9 mouse cellular contexts compared by ENCODE assay signal in the genomic region with DNA sequence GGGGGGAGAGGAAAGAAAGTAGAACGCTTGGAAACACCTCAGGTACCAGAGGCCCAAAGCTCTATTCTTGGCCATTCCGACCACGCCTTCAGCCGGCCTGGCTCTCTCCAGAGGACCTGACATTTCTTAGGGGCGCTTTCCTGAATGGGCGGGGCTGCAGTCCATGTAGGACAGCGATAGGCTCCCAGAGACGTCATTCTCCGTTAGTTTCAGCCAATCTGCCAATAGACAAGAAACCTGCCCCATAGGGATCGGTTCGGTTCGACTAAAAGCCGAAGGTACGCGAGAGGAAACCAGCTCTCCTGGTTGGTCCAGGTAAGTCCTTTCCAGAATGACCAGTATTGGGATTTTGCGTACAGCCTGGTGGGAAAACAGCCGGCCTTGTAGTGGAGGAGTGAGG. TPM values are rescaled to one million over a fixed set of nuclear protein-coding genes. Genes with fewer than 3 reads are reported as not detected.
DNase-seq lines count a peak whose midpoint lies in the region; ATAC-seq and TF ChIP-seq lines count a peak whose summit lies in the region.
"Had no signal": no experiment of that assay in that cellular context is flagged by ENCODE, and none has a peak within 500 bp of the region (broad histone marks: within the 10 kb centered on the region; RNA-seq: fewer than 3 reads in every experiment).

No protein-coding gene starts in this region.

- H3K27me3 ChIP-seq in embryonic facial prominence, embryonic 15.5 days = no peaks in the 10 kb centered on the region
- peaks cover 3% of the 10 kb centered on the region; the same call in 1 of the 2 replicates for H3K27me3 ChIP-seq in heart, embryonic 11.5 days (ENCODE audit: control insufficient read depth, insufficient read depth, low read length)
- no peaks in the 10 kb centered on the region for H3K27me3 ChIP-seq in kidney, embryonic 16.5 days (ENCODE audit: insufficient read depth, low read length)
- H3K27me3 ChIP-seq in limb, embryonic 14.5 days (ENCODE audit: control insufficient read depth, insufficient read depth, low read length) = no peaks in the 10 kb centered on the region
- no peaks in the 10 kb centered on the region for H3K27me3 ChIP-seq in midbrain, postnatal 0 days (ENCODE audit: insufficient read depth, low read length)

- ATAC-seq in embryonic facial prominence, embryonic 15.5 days (ENCODE audit: insufficient number of reproducible peaks, low FRiP score, low TSS enrichment, low read depth) = 0 out of 2 replicates have a peak, but pooled peaks have one; percentile 30
- 0 out of 2 replicates have a peak, but pooled peaks have one; percentile 23 for ATAC-seq in heart, embryonic 11.5 days (replicated peaks; ENCODE audit: insufficient number of reproducible peaks, low FRiP score, low TSS enrichment)
- ATAC-seq in kidney, embryonic 16.5 days (ENCODE audit: low FRiP score, low TSS enrichment) = peak; percentile 58
- ATAC-seq in limb, embryonic 14.5 days (ENCODE audit: low FRiP score, low read depth) = peak; percentile 31; the same call in 1 of the 2 replicates
- peak; percentile 83 for ATAC-seq in midbrain, postnatal 0 days (ENCODE audit: low FRiP score)

- peak overlapping the region; percentile 47 for H3K4me2 ChIP-seq in embryonic facial prominence, embryonic 15.5 days (replicated peaks)
- H3K4me2 ChIP-seq in heart, embryonic 11.5 days = peak overlapping the region; percentile 57
- H3K4me2 ChIP-seq in kidney, embryonic 16.5 days (replicated peaks; ENCODE audit: low read depth, low read length) = peak overlapping the region; percentile 55
- H3K4me2 ChIP-seq in limb, embryonic 14.5 days (replicated peaks; ENCODE audit: low read depth, low read length, severe bottlenecking) = peak overlapping the region; percentile 44
- peak overlapping the region; percentile 48 for H3K4me2 ChIP-seq in midbrain, postnatal 0 days (ENCODE audit: low read depth, low read length, poor library complexity, severe bottlenecking)

- DNase-seq in 3134 (ENCODE audit: extremely low read depth, insufficient read length, low spot score) = peak; percentile 81
- peak; percentile 88 for DNase-seq in brain, embryonic 14.5 days (ENCODE audit: low read depth)
- peak; percentile 64 for DNase-seq in limb, embryonic 14.5 days (ENCODE audit: low spot score)
- peak; percentile 93 for DNase-seq in midbrain, postnatal 0 days (ENCODE audit: low spot score)
- DNase-seq in testis, postnatal 14 days (ENCODE audit: low spot score) = peak; percentile 79

- no peaks in the 10 kb centered on the region for H3K36me3 ChIP-seq in embryonic facial prominence, embryonic 15.5 days
- no peaks in the 10 kb centered on the region for H3K36me3 ChIP-seq in heart, embryonic 11.5 days (ENCODE audit: control insufficient read depth, insufficient read depth, low read length)
- no peaks in the 10 kb centered on the region for H3K36me3 ChIP-seq in kidney, embryonic 16.5 days (ENCODE audit: insufficient read depth, low read length)
- no peaks in the 10 kb centered on the region for H3K36me3 ChIP-seq in limb, embryonic 14.5 days (ENCODE audit: control insufficient read depth, insufficient read depth, low read length)
- 0 out of 2 replicates have a peak, but pooled peaks cover 3% of the 10 kb centered on the region for H3K36me3 ChIP-seq in midbrain, postnatal 0 days (ENCODE audit: insufficient read depth, low read length)

- no peak for TF ChIP-seq CTCF in brain, embryonic 14.5 days (IDR thresholded peaks at IDR 0.05; ENCODE audit: borderline replicate concordance, extremely low read depth, insufficient read depth, insufficient read length)
- no peak for TF ChIP-seq CTCF in midbrain, postnatal 0 days (IDR thresholded peaks at IDR 0.05)

- peak overlapping the region; percentile 34 for H3K4me3 ChIP-seq in embryonic facial prominence, embryonic 15.5 days (replicated peaks)
- H3K4me3 ChIP-seq in heart, embryonic 11.5 days (ENCODE audit: low read depth, low read length) = peak overlapping the region; percentile 35
- peak overlapping the region; percentile 43 for H3K4me3 ChIP-seq in kidney, embryonic 16.5 days (ENCODE audit: low read length)
- peak overlapping the region; percentile 27 for H3K4me3 ChIP-seq in limb, embryonic 14.5 days (replicated peaks; ENCODE audit: low read length)
- H3K4me3 ChIP-seq in midbrain, postnatal 0 days (ENCODE audit: low read depth, low read length) = peak overlapping the region; percentile 34

- H3K27ac ChIP-seq in embryonic facial prominence, embryonic 15.5 days (replicated peaks) = no peak overlapping the region
- H3K27ac ChIP-seq in heart, embryonic 11.5 days (ENCODE audit: low read depth, low read length) = no peak overlapping the region
- no peak overlapping the region for H3K27ac ChIP-seq in kidney, embryonic 16.5 days (ENCODE audit: low read length)
- H3K27ac ChIP-seq in limb, embryonic 14.5 days (replicated peaks; ENCODE audit: low read depth, low read length) = no peak overlapping the region
- H3K27ac ChIP-seq in midbrain, postnatal 0 days (ENCODE audit: low read depth, low read length) = peak overlapping the region; percentile 32

- no peak overlapping the region for H3K9ac ChIP-seq in embryonic facial prominence, embryonic 15.5 days
- H3K9ac ChIP-seq in heart, embryonic 11.5 days (ENCODE audit: low read depth, low read length) = peak overlapping the region; percentile 2; the same call in 1 of the 2 replicates
- peak overlapping the region; percentile 46; the same call in 1 of the 2 replicates for H3K9ac ChIP-seq in kidney, embryonic 16.5 days (replicated peaks; ENCODE audit: low read length)
- H3K9ac ChIP-seq in limb, embryonic 14.5 days (ENCODE audit: low read depth, low read length, severe bottlenecking) = no peak overlapping the region
- H3K9ac ChIP-seq in midbrain, postnatal 0 days (replicated peaks; ENCODE audit: low read length, poor library complexity, severe bottlenecking) = peak overlapping the region; percentile 48

- no peak for TF ChIP-seq POLR2A in brain, embryonic 14.5 days (IDR thresholded peaks at IDR 0.05; ENCODE audit: borderline replicate concordance, extremely low read depth, insufficient read depth, insufficient read length, poor library complexity, severe bottlenecking)
- TF ChIP-seq POLR2A in limb, embryonic 14.5 days (IDR thresholded peaks at IDR 0.05; ENCODE audit: borderline replicate concordance, extremely low read depth, insufficient read depth, insufficient read length) = no peak

- H3K9me3 ChIP-seq in embryonic facial prominence, embryonic 15.5 days (replicated peaks) = no peaks in the 10 kb centered on the region
- no peaks in the 10 kb centered on the region for H3K9me3 ChIP-seq in heart, embryonic 11.5 days (replicated peaks; ENCODE audit: control insufficient read depth, low read length)
- no peaks in the 10 kb centered on the region for H3K9me3 ChIP-seq in kidney, embryonic 16.5 days (ENCODE audit: low read length)
- H3K9me3 ChIP-seq in limb, embryonic 14.5 days (ENCODE audit: control insufficient read depth, low read length) = no peaks in the 10 kb centered on the region
- H3K9me3 ChIP-seq in midbrain, postnatal 0 days (ENCODE audit: low read length) = no peaks in the 10 kb centered on the region
- H3K9me3 ChIP-seq: G1E had no signal

- WGBS in embryonic facial prominence, embryonic 15.5 days = 5% methylated on average over 17 of the region's 17 CpGs
- 4% methylated on average over 17 of the region's 17 CpGs for WGBS in heart, embryonic 11.5 days (ENCODE audit: insufficient replicate concordance)
- 5% methylated on average over 17 of the region's 17 CpGs for WGBS in kidney, embryonic 16.5 days
- 3% methylated on average over 17 of the region's 17 CpGs for WGBS in limb, embryonic 14.5 days
- 4% methylated on average over 17 of the region's 17 CpGs for WGBS in midbrain, postnatal 0 days

- peaks cover 24% of the 10 kb centered on the region for H3K4me1 ChIP-seq in embryonic facial prominence, embryonic 15.5 days
- H3K4me1 ChIP-seq in heart, embryonic 11.5 days (ENCODE audit: control insufficient read depth, insufficient read depth, low read length) = peaks cover 12% of the 10 kb centered on the region
- peaks cover 16% of the 10 kb centered on the region for H3K4me1 ChIP-seq in kidney, embryonic 16.5 days (ENCODE audit: insufficient read depth, low read length)
- peaks cover 19% of the 10 kb centered on the region for H3K4me1 ChIP-seq in limb, embryonic 14.5 days (ENCODE audit: control insufficient read depth, insufficient read depth, low read length)
- H3K4me1 ChIP-seq in midbrain, postnatal 0 days (ENCODE audit: insufficient read depth, low read length) = no peaks in the 10 kb centered on the region

RNA-seq across cellular contexts. Expression of a gene that starts 7.0 kb away (rescaled TPM):
- 1.2 TPM in 1 of 2 replicates, not detected in the other for polyA plus RNA-seq in brain, embryonic 14.5 days (2012; rRNA removed)
- 382 and 413 TPM in 2 replicates for polyA plus RNA-seq in embryonic facial prominence, embryonic 15.5 days (2015; fragmentation: Nextera tagmentation; extraction: Ambion mirVana)
- polyA plus RNA-seq in heart, embryonic 11.5 days (2014; fragmentation: Nextera tagmentation; extraction: Ambion mirVana) = not detected in 2 replicates
- polyA plus RNA-seq in kidney, embryonic 16.5 days (2015; fragmentation: Nextera tagmentation; extraction: Ambion mirVana) = 1.4 TPM in 1 of 2 replicates, not detected in the other
- polyA plus RNA-seq in limb, embryonic 14.5 days (2012; rRNA removed) = 3.3 and 4.5 TPM in 2 replicates
- 16.7 and 31.8 TPM in 2 replicates for polyA plus RNA-seq in limb, embryonic 14.5 days (2014; fragmentation: Nextera tagmentation; extraction: Ambion mirVana)
- not detected in 2 replicates for total RNA-seq in midbrain, postnatal 0 days (2014; rRNA removed)
- not detected in 2 replicates for polyA plus RNA-seq in midbrain, postnatal 0 days (2015; fragmentation: Nextera tagmentation; extraction: Ambion mirVana)
- total RNA-seq: G1E had no signal
- polyA plus RNA-seq: G1E had no signal

RNA-seq across cellular contexts. Expression of a gene that starts 22.0 kb away (rescaled TPM):
- 12.0 and 13.0 TPM in 2 replicates for polyA plus RNA-seq in brain, embryonic 14.5 days (2012; rRNA removed)
- 8.3 and 10.2 TPM in 2 replicates for polyA plus RNA-seq in embryonic facial prominence, embryonic 15.5 days (2015; fragmentation: Nextera tagmentation; extraction: Ambion mirVana)
- 1.6 and 2.1 TPM in 2 replicates for polyA plus RNA-seq in heart, embryonic 11.5 days (2014; fragmentation: Nextera tagmentation; extraction: Ambion mirVana)
- polyA plus RNA-seq in kidney, embryonic 16.5 days (2015; fragmentation: Nextera tagmentation; extraction: Ambion mirVana) = 11.2 and 11.9 TPM in 2 replicates
- polyA plus RNA-seq in limb, embryonic 14.5 days (2012; rRNA removed) = 10.4 and 17.0 TPM in 2 replicates
- 3.5 and 4.1 TPM in 2 replicates for polyA plus RNA-seq in limb, embryonic 14.5 days (2014; fragmentation: Nextera tagmentation; extraction: Ambion mirVana)
- total RNA-seq in midbrain, postnatal 0 days (2014; rRNA removed) = 10.6 and 11.6 TPM in 2 replicates
- polyA plus RNA-seq in midbrain, postnatal 0 days (2015; fragmentation: Nextera tagmentation; extraction: Ambion mirVana) = 6.9 and 7.6 TPM in 2 replicates

RNA-seq across cellular contexts. Expression of a gene that starts 36.1 kb away (rescaled TPM):
- polyA plus RNA-seq in brain, embryonic 14.5 days (2012; rRNA removed) = not detected in 2 replicates
- polyA plus RNA-seq in embryonic facial prominence, embryonic 15.5 days (2015; fragmentation: Nextera tagmentation; extraction: Ambion mirVana) = 1.9 and 4.3 TPM in 2 replicates
- polyA plus RNA-seq in heart, embryonic 11.5 days (2014; fragmentation: Nextera tagmentation; extraction: Ambion mirVana) = not detected in 2 replicates
- 0.65 and 1.0 TPM in 2 replicates for polyA plus RNA-seq in kidney, embryonic 16.5 days (2015; fragmentation: Nextera tagmentation; extraction: Ambion mirVana)
- not detected in 2 replicates for polyA plus RNA-seq in limb, embryonic 14.5 days (2012; rRNA removed)
- 0.28 TPM in 1 of 2 replicates, not detected in the other for polyA plus RNA-seq in limb, embryonic 14.5 days (2014; fragmentation: Nextera tagmentation; extraction: Ambion mirVana)
- not detected in 2 replicates for total RNA-seq in midbrain, postnatal 0 days (2014; rRNA removed)
- 0.38 and 0.57 TPM in 2 replicates for polyA plus RNA-seq in midbrain, postnatal 0 days (2015; fragmentation: Nextera tagmentation; extraction: Ambion mirVana)
- total RNA-seq: G1E had no signal
- polyA plus RNA-seq: G1E had no signal

RNA-seq across cellular contexts. Expression of a gene that starts 59.6 kb away (rescaled TPM):
- polyA plus RNA-seq in brain, embryonic 14.5 days (2012; rRNA removed) = 53.0 and 60.7 TPM in 2 replicates
- 16.4 and 17.3 TPM in 2 replicates for polyA plus RNA-seq in embryonic facial prominence, embryonic 15.5 days (2015; fragmentation: Nextera tagmentation; extraction: Ambion mirVana)
- 6.2 and 6.9 TPM in 2 replicates for polyA plus RNA-seq in heart, embryonic 11.5 days (2014; fragmentation: Nextera tagmentation; extraction: Ambion mirVana)
- 16.9 and 18.2 TPM in 2 replicates for polyA plus RNA-seq in kidney, embryonic 16.5 days (2015; fragmentation: Nextera tagmentation; extraction: Ambion mirVana)
- polyA plus RNA-seq in limb, embryonic 14.5 days (2012; rRNA removed) = 45.1 and 61.2 TPM in 2 replicates
- 16.5 and 19.9 TPM in 2 replicates for polyA plus RNA-seq in limb, embryonic 14.5 days (2014; fragmentation: Nextera tagmentation; extraction: Ambion mirVana)
- 90.0 and 103 TPM in 2 replicates for total RNA-seq in midbrain, postnatal 0 days (2014; rRNA removed)
- 15.3 and 15.6 TPM in 2 replicates for polyA plus RNA-seq in midbrain, postnatal 0 days (2015; fragmentation: Nextera tagmentation; extraction: Ambion mirVana)

Comparison
In these comparisons a context has a peak if more than half of its experiments do, and no peak if none do; other contexts are left out.
1. ATAC-seq: peak in every context shown above with its lines; median percentile 83 in midbrain, postnatal 0 days; 58 in kidney, embryonic 16.5 days; 31 in limb, embryonic 14.5 days; 30 in embryonic facial prominence, embryonic 15.5 days; 23 in heart, embryonic 11.5 days.
2. H3K9ac ChIP-seq: peak in heart, embryonic 11.5 days (single experiment), kidney, embryonic 16.5 days (single experiment) and midbrain, postnatal 0 days (single experiment); none in embryonic facial prominence, embryonic 15.5 days (single experiment) and limb, embryonic 14.5 days (single experiment).
3. RNA of a gene that starts 7.0 kb away (polyA plus RNA-seq): 382 to 413 TPM in embryonic facial prominence, embryonic 15.5 days; 3.3 to 31.8 TPM in limb, embryonic 14.5 days, not detected in midbrain, postnatal 0 days, 1.4 TPM in kidney, embryonic 16.5 days, 1.2 TPM in brain, embryonic 14.5 days and not detected in heart, embryonic 11.5 days; every median in the first group is over 10 times any median in the second.
4. Peak in every context shown above with its lines, with median percentiles within 50 percentile points of each other: DNase-seq, H3K4me2 ChIP-seq and H3K4me3 ChIP-seq.